Mouse (Mus musculus) adrenal gland, postnatal 25 days (tissue): ENCODE measurements around the gene Kifc3. TPM values are rescaled to one million over a fixed set of nuclear protein-coding genes. Genes with fewer than 3 reads are reported as not detected.
A peak's percentile ranks its signal among the peaks of the same experiment; 100 is the strongest.
"Not testable (repeated sequence)": the region's sequence is repeated elsewhere in the genome, so short reads cannot be mapped to it uniquely, and the experiment has no call there.

ENCODE experiments used
- DNase-seq: peaks from one replicate; pipeline ENCODE4 v3.0.0; 2021; ENCODE audit warnings: mixed read lengths
- long read RNA-seq: library from polyadenylated mRNA; stranded (forward); transcript quantifications from one replicate; pipeline ENCODE4 v2.0.0, GENCODE M21; 2021
- total RNA-seq: library from RNA; stranded (reverse); gene quantifications from 2 replicates; pipeline ENCODE4 v1.2.3, GENCODE M21; 2021

Gene Kifc3
- 108 and 116 TPM in 2 replicates for total RNA-seq
- long read RNA-seq, transcript Kifc3-201 (20 exons, 3,277 nt), result major isoform, 51 of 228 reads
- long read RNA-seq, partial matches to known transcripts, result 24 of 228 reads
- long read RNA-seq, other reads (novel, unspliced or antisense), result 150 of 228 reads

DNA sequence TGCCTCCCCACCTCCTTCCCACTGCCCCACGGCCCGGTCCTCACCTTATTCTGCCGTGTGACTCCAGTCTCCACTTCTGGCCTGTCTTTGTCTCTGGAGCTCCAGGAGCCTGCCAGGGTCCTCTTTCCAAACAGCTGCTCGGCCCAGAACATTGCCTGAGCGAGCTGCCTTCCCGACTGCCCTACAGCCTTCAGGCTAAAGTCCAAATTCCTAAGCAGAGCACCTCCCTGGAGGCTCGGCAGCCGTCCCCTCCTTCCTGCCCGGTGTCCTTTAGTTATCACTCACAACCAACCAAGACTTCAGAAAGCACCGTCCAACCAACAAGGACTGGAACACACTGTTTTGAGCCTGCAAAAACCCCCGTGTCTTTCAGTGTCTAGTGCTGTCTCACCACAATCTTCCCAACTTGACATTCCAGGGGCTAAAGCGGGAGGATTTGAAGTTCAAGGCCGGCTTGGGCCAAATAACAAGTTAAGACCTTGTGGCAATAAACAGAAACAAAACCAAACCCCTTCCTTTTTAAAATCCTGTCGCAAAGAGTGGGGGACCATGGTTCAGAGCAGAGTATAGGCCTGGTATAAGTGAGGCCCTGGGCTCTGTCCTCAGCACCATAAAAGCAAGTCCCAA lies at the start of gene Kifc3:
Gene Kifc3 (minus strand): TSS at position 164 of the 627 bp plus-strand sequence.
- peak; percentile 37 for DNase-seq

DNA sequence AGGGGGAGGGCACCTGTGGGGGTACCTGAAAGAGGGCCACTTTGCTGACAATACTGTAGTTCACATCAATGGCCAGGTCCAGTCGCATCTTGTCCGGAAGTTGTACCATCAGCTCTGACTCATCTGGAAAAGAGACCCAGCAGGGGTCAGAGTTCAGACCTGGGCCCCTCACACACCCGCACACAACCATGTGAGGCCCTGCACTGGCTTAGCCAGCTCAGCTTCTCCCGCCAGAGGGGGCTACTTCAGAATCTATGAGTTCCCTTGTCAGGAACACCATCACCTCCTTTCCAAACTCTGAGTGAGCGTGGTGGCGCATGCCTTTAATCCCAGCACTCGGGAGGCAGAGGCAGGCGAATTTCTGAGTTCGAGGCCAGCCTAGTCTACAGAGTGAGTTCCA lies 49.4 kb upstream of the Kifc3 start:
- no peak for DNase-seq

DNA sequence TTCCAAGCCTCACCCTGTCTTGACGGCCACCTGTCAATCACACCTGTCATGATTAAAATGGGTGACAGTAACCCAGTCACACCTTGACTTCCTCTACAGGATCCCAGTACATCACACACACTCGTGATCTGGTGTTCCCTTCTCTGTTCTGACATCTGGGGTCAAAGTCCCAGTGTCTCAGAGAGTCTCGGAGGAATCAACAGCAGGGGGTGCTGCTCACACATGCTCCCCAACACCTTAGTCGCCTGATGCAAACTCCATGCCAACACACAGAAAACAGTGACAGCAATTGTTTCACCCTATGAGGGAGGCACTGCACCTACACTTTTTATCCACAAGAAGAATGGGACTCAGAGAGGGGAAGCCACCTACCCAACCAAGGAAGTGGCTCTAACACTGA lies 47.2 kb upstream of the Kifc3 start:
- no peak for DNase-seq

DNA sequence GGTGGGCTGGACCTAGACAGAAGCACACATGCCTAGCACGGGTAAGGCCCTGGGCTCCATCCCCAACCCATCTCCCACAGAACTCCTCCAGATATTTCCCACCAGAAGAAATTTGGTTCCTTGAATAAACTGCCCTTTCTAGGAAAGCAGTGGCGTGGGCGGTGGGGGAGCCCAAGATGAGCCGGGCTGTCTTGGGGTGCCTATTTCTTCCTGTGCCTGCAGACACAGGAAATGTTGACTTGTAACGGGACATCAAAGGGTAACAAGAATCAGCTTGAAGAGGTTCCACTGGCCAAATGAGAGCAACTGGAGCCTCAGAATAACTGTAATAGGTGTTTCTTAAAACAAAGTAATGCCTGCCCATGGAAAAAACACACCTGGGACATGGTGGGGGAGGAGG lies 44.7 kb upstream of the Kifc3 start:
- no peak for DNase-seq

DNA sequence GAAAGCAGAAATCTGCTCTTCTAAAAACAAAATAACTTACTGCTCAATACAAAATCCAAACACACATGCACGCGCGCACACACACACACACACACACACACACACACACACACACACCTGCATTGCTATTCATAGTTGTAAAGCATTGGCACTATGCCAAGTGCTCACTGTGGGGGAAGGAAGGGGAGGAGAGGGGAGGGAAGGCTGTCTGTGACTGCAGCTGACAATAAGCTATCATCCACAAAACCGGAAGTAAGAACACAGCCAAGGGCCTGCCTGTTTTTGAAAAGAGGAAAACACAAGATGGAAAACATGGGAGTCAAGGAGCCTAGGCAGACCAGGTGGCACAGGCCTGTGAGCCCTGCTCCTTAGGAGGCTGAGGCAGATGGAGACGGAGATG lies 42.6 kb upstream of the Kifc3 start:
- DNase-seq, result no peak

DNA sequence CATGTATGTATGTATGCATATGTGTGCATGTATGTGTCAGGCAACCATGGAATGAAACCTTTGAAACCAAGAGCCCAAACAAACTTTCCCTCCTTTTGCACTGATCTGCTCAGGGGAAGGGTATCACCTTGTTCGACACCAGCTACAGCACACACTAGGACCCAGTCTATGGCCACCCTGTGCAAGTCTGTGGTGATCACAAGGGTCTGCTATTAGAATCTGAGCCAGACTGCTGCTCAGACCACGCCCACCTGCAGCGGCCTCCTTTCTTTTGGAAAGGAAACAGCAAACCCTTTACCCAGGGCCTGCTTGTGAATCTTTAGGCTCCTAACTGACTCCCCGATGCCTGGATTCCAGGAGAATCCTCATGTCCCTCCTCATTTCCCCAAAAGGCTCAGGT lies 41.2 kb upstream of the Kifc3 start:
- DNase-seq, result no peak

DNA sequence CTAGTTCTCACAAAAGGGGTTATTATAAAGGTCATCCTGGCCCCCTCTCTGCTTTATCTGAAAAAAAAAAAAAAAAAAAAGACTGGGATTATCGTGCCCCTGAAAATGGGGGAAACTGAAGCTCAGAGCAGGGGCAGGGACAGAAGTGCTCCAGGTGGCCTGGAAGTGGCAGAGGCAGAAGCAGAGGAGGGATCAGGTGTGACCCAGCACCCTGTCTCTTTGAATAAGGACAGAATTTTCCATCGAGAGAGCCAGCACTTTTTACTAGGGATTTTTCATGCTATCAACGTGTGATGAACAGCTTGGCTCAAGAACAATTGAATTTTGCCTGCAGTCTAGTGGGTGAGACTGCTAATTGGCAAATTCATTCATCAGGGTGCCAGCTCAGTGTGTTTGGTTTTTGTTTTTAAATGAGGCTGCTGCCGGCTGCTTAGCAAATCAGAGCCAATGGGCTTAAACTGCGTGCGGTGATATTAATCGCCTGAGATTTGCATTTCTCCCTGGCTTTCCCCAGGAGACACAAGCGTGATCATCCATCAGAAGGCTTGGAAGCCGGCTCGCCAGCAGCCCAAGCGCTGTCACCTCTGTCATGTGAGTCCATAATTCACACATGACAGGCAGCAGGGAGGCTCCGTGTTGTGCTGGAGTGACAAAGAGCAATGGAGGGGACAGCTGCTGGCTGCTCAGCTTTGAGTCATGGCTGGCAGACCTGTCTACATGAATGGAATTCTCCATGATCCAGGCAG lies 40.4 kb upstream of the Kifc3 start:
- DNase-seq, result peak; percentile 51

DNA sequence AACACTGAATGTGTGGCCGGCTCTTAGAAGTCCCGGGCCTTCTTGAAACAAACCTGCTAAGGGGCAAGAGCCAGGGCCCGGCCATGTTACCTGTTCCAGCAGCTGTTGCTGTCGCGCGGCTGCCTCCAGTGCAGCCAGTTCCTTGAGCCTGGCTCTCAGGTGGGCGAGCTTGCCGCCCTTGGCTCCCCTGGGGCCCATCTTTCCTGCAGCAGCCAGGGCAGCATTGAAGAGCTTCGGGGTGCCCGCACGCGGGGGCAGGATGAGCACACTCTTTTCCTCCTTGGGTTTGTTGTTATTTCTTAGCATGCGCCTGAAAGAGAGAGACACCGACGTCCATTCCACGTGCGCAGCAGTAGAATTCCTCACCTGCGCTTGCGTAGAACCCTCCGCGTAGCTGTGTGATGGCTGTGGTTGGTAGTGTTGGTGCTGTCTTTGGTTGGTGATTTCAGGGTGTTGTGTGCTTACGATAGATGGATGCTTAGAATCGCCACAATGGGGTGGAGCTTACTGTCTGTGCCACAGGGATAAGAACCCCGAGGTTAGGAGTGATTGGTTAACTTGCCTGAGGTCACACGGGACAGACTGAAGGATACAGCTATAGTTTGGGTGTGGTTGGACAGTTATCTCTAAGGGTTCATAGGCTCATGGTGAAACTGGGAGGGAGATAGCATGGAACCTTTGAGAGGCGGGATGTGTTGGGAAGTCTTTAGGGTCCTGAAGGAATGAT lies 39.6 kb upstream of the Kifc3 start:
- DNase-seq, result no peak

DNA sequence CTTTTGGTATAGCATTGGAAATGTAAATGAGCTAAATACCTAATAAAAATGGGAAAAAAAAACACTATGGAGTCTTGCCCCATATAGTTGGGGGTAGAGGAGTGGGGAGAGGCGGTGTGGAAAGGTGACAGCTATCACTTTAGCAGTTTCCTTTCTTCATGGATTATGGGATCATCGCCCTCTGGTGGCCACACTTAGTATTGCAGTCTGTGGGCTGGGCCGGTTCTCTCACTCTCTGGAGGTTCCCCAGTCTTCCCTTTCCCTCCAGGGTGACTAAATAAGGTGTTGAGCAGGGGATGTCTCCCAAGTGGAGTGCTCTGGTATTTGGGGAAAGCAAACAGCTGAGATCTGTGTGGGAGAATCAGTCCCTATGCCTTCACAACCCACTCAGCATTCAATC lies 33.1 kb upstream of the Kifc3 start:
- peak; percentile 80 for DNase-seq

DNA sequence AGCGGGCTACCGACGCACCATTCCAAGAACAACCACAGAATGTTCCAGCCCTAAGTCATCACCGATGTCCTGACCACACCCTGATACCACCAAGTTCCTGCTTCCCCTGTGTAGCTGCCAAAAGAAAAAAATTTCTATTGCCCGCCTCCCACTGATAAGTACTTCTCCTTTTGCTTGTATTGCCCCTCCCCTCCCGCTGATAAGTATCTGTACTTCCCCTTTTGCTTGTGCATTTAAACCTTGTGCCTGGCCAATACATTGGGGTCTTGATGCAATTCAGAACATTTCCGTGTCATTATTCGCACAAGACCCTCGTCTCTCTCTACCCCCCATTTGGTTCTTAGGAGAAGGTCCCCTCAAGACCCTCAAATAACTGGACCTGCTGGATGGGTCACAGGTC lies 27.5 kb upstream of the Kifc3 start:
- DNase-seq, result not testable (repeated sequence)

DNA sequence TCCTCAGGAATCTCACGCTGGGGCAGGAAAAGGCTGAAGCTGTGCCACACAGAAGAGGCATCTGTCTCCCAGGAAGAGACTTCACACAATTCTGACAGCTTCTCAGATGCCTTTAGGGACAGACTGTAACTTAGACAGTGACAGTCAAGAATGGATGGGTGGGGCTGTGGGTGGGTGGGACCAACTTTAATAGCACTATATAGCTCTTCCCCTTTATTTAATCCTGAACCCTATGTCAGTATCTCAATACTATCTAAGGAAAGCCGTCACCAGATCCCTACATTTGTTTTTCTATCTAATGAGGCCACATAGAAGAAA lies 24.5 kb upstream of the Kifc3 start:
- no peak for DNase-seq

DNA sequence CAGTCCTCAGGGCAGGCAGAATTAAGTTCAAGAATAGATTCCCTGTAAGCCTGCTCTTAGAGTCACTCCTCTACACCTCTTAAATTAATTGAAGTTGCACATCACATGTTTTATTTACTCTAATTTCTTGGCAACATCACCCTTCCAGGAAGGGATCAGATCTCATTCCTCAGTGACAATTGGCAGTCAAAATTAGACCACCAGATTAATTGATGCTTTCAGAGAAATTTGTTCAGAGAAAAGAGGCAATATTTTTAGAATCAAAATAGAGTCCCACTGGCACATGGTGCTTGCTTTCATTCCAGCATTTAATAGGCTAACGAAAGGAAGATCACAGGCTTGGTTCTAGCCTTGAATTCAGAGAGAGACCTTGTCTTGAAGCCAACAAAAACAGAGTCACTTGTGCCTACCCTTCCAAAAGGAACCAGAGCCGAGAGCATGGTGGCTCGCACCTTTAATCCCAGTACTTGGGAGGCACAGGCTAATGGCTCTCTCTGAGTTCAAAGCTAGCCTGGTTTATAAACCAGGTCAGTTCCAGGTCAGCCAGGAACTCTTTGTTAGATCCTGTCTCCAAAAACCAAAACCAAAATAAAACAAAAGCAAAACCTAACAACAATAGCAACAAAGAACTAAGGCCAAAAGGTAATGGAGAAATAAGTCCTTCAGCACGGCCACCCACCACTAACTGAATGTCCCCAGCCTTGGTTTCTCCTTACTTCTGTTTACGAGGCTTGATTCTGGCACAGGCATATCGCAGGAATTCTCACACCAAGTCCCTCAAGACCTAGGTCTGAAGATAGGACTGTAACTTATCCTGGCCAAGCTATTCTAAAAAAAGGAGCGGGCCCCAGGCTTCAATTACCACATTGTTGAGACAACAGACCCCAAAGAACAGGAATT lies 23.9 kb upstream of the Kifc3 start:
- DNase-seq, result no peak

DNA sequence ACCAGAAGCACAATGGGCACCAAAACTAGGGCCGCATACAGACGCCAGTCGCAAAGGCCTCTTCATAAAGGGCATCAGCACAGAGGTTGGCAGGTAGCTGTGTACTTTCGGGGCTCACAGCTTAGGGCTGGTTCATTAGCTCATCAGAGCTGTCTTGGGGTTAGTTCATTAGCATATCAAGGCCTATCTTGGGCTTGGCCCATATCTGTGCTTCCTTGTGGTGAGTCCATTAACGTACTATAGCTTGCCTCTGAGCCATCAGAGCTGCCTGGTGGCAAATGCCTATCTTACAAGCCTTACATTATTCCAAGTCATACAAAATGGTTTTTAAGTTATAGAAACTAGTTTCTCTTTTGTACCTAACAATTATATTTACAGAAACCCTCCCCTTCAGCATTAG lies 21.4 kb upstream of the Kifc3 start:
- no peak for DNase-seq

DNA sequence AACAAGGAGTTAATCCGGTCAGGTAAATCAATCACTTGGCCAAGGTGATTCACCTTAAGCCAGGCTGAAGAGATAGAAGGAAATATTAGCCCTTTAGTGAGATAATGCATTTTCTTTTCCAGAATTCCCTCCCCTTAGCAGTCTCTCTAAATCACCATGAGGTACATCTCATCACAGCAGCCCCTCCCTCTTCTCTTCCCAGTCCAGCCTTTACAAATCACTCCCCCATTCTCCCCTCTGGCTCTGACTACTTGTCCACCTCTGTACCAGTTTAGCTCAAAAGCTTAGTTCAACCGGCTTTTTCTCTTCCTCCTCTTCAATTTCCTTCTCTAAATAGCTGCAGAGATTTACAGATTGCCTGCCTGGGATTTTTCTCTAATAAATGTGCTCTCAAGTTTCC lies 18.4 kb upstream of the Kifc3 start:
- no peak for DNase-seq

DNA sequence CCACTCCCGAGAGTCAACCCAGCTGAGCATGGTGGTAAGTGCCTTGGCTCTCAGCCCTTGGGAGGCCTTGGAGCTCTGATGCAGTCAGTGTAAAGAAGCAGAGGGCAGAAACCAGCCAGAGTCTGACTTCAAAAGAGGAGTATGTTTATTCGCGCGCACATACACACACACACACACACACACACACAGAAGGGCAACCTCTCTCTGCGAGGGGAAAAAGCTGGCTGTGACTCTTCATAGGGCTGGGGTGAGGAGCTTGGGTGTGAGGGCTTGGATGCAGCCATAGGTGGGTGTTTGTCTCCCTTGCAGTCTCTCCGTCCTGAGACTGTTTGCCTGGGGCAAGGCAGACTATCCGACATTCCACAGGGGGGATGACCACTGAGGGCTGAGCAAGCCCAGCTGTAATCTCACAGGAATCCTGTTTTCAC lies 18.0 kb upstream of the Kifc3 start:
- no peak for DNase-seq

DNA sequence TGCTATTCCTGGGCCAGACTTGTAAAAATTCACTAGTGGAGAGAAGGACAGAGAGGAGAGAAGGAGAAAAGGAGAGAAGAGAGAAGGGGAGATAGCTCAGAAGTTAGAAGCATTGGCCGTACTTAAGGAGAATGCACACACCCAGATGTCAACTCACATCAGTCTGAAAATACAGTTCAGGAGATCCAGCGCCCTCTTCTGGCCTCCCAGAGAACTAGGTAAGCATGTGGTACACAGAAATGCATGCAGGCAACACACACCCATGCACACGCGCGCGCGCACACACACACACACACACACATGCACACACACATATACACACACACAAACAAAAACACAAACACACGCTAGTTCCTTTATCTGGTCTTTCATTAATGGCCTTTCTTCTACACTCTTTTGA lies 17.0 kb upstream of the Kifc3 start:
- no peak for DNase-seq

DNA sequence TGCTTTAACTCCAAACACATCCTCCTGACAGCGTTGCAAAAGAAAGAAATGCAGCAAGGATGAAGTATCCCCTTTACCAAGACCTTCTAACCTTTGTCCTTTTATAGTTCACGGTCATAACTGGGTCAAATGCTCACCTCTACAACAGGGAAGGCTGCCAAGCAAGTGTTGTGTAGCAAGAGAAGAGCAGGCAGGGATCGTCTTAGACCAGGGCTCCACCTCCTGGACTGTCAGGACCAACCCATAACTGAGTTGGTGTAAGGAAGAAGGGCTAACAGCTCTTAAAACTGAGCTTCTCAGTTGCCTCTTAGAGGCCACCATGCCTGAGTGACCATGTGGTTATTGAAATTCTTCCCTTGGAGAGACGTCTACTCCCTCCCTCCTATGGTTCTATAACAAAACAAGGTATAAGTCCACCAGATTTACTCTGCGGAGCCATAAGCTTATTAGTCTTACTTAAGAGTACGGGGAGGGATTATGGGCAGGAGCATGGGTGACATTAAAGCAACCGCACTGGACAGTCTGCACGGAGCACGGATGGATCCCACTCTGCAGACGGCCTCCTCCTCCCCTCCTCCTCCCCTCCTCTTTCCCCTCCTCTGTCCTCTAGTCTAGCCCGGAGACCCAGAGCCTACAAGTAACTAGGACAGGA lies 13.2 kb upstream of the Kifc3 start:
- no peak for DNase-seq

DNA sequence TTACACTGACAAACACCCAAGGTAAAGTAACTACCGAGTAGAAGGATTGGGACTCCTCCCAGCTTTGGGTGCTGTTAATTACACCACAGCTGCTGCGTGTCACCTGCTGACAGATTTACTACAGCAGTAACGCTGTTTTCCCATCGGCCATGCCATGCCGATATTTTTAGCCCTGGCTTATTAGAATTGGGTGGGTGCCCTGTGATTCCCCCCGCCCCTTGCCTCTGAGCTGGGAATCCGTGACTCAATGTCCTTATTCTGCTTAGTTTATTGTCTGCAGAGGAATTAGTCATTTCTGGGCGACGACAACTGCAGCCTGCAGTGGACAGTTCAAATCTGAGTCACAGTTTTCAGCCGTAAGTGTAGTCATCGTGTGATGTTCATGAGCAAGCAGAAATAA lies 7.3 kb upstream of the Kifc3 start:
- DNase-seq, result peak; percentile 56

DNA sequence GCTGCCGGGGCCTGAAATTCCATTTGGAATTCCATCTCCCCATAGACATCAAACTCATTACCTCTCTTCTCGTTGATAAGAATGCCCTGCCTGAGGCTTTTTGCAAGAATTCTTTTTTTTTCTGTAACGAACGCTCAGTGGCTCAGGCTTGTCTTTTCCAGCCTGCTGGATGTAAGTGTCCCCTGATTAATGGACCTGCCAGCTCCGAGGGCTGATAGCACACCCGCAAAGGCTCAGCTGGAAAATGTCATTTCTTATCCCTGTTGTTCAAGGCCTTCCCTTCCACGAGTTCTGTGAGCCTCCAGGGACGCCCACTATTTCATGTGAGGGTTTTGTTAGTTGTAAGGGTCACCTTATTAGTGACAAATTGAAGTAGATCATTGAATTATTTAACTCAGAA lies 3.3 kb upstream of the Kifc3 start:
- DNase-seq, result no peak

DNA sequence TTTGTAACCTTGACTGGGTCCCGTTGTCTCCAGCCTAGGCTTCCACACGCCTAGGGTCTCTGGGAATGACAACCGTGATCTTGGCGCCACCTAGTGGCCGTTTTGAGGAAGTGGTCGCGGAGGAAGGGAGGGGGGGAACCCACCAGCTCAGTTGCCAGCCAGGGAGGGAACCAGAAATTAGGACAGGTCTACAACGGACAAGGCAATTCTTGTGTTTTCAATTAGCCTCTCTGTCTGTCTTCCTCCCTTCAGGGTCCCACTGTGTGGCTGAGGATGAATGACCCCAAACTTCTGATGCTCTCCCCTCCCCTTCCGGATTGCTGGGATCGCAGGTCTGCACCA lies 1.4 kb upstream of the Kifc3 start:
- peak; percentile 74 for DNase-seq

DNA sequence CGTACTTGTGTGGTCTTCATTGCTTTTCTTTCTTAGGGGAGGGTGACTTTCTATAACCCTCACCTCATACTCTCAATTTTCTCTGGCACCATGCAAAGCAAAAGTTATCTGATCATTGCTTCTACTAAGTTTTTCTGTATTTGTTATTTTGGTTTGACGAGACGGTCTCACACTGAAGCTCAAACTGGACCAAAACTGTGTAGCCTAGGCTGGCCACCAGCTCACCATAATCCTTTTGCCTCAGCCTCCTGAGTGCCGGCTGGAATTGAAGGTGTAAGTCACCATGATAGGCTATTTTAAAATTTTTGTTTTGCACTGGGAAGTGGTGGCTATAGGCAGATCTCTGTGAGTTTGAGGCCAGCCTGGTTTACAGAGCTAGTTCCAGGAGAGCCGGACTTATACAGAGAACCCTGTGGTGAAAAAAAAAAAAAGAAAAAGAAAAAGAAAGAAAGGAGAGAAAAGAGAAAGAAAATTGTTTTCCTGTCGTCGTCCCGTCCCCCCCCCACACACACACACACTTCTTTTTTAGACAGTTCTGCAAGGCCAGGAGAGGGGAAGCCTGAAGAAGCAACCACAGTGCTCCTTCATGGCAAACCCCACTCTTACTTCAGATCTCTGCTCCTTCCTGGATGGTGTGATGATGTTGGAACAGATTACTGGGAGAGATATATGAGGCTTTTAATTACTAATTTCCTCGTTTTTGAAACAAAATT lies 870 bp upstream of the Kifc3 start:
- no peak for DNase-seq
